Mouse (Mus musculus) CD4-positive helper T cell, adult 2 months (primary cell): ENCODE results near the gene Naaa.

ENCODE experiments used
- DNase-seq: peaks from one replicate; pipeline ENCODE4 v3.0.0-alpha.2; 2012; ENCODE audit warnings: low read depth, missing footprints, low spot score

Naaa gene

DNA sequence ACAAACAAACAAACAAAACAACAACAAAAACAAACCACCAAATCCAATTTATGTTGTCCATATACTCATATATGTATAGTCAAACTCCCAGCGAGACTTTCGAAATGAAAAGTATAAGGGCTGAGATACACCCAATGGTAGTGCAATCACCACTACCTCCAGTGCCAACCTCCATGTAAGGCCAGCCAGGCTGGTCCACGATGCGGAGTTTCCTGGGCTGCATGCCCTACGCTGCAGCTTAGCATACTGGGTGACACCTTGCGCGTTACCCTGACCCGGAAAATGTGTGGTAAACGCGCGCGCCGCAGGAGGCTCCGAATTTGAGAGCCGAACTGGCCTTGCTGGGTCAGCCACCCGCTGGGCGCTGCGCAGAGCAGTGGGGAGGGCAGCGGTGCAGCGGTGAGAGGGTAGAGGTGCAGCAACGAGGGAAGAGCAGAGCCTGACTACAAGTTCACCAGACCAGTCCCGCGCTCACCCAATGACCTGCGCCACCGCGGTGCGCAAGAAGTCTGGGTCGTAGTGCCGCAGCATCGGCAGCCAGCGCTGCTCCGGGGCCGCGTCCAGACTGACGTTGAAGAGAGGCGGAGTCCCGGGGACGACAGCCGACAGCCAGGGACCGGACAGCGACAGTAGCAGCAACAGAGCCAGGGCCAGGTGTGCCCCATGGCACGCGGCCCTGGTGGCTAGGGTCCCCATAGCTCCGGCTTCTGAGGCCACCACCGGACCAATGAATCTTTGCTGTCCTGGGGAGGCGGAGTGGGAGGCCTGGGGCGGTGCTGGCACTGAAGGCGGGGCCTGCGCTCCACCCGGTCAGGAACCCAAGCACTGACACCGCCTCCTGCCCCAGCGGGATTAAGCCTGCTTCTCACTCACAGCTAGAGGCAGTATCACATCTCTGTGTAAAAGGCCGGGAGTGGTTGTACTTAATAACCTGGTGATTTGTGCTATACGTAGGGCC, at the start of gene Naaa:
Gene Naaa (minus strand): TSS at position 734 of the 958 bp plus-strand sequence.
- DNase-seq = peak; percentile 86

DNA sequence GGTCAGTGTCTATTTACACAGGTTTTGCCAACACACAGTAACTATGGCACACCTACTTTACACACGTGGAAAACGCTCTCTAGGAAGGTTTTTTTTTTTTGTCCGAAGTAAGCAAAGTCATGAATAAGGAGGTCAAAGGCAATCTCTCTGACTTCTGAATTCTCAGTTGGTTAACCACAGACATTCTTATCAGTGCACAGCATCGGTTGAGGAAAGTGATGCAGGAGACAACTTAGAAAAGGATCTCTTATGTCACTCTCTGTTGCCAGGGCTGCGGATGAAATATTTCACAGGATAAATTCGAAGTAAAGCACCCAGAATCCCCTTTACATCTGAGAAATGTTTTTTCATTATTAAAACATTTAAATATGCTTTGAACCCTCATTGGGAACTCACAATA, 49.4 kb upstream of the Naaa start:
- DNase-seq = peak; percentile 58

DNA sequence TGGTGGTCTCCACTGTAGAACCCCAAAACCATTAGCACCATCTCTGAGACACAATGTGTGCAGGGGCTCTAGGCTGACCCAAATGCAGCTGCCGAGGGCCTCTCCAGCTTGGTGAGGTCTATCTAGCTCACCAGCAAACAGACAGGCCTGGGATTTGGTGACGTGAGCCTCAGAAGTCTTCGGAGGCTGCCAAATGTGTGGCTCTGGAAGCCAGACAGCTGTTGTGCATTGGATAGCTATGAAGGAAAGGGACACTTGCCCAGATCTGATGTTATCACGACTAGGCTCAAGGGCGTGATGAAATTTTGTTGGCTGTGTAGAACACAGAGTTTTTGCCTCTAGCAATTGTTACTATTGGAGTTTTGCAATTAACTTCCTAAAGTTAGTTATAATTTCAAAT, 45.3 kb upstream of the Naaa start:
- DNase-seq = no peak

DNA sequence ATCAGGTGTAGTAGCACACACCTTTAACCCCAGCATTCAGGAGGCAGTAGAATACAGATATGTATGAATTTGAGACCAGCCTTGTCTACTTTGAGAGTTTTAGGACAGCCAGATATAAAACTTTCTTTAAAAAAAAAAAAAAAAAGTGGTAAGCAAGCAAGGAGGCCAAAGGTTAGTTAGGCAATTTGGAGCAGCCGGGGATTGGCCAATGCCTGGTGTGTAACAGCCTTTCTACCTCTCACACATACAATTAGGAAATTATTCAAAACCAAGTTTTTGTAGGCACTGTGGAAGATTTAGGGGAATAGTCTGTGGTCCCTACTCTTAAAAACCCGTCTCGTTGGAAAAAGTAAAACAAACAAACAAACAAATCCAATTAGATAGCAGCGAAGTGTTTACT, 44.6 kb upstream of the Naaa start:
- DNase-seq = no peak

DNA sequence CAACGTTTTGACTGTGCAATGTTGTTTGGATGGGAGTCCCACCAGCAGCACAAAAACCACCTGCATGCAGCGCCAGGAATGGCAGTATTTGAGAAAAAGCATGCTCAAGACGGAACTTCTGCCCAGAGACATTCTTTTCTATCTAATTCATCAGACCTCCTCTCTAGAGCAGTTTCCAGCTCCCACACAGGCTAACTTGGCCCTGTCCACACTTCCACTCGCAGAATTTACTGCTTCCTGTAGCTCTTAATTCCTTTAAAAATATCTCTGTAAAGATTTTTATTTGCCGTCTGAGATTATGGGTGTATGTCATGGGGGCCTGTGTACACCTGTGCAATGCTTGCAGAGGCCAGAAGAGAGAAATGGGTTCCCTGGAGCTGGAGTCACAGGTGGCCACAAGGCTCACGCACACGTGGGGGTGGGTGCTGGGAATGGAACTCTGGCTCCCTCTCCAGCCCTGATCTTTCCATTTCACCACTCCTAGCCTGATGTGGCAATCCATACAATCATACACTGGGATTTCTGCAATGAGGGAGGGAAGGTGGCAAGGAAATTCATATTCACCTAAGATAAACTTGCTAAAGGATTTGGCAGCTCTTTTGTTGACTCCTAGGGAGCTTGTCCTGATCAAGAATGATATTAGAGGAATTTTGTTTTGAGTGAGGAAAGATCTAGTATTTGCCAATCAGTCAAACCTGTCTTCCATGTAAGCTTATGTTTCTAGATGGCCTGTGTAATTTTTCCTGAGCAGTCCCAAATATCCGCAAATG, 43.8 kb upstream of the Naaa start:
- DNase-seq = no peak

DNA sequence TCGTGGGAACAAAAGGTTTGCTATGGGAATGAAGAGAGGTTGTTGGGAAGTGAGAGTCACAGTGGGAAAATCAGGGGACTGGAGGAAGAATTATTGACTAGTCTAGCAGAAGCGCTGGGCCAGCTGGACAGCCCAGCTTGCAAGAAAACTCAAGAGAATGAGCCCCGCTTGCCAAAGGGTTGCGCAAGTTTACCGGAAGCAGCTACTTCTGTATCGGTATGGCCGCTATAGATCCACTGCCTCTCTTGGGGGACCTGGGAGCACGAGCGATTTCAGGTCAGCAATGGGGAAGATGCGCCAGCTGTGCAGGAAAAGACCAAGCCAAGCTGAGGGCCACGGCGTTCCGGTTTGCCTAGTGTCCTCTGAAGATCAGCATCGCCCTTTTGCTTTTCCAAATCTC, 40.6 kb upstream of the Naaa start:
- DNase-seq = no peak

DNA sequence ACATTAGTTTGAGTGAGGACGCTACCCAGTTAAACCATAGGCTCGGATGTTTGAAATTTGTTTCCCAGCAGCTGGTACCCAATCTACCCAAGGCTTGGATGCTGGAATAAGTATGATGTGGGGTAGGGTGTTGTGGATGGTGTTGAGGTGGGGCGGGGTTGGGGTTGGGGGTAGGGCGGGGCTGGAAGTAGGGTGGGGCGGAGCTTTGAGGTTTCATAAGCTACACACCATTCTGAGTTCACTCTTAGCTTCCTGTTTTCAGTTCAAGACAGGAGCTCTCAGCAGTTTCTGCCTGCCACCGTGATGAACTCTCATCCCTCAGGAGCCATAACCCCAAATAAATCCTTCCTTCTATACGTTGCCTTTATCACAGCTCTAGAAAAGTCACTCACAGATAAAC, 40.1 kb upstream of the Naaa start:
- DNase-seq = no peak

DNA sequence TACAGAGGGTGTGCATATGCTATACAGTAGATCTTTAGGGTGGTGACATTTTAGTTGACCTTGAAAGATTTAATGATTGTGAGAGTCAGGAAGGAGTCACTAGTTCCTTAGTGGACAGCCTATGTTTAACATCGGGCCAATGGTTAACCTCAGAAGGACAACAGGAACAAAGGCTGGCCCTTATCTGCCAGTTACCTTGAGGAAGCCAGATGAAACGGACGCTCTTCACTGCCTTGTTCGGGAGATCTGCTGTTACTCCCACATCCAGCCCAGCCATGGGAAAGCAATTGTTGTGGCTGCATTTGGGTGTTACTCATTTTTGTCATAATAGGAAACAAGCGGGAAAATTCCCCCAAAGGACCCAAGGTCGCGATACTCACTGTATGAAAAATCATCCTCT, 35.8 kb upstream of the Naaa start:
- no peak for DNase-seq

DNA sequence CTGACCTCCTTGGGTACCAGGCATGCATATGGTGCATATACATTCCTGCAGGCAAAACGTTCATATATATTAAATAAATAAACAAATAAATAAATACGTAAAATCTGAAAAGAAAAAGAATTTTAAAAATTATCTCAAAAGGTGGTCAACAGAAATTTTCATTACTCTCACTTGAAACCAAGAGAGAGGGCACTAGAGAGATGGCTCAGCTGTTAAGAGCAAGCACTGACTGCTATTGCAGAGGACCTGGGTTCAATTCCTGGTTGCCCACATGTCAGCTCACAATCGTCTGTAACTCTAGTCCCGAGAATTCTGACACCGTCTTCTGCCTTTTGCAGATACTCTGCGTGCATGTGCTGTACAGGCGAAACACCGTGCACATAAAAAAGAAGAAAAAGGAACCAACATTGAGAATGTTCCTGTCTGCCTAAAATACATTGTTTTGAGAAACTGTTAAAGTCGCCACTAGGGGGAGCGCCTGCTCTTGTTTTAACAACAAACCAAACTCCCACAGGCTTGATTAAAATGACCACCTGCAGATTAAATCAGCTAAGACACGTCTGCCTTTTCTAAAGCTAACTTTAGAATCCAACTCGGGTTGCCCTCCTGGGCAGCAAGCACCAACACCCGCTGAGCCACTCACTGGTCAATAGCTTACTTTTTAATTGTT, 34.2 kb upstream of the Naaa start:
- peak; percentile 85 for DNase-seq

DNA sequence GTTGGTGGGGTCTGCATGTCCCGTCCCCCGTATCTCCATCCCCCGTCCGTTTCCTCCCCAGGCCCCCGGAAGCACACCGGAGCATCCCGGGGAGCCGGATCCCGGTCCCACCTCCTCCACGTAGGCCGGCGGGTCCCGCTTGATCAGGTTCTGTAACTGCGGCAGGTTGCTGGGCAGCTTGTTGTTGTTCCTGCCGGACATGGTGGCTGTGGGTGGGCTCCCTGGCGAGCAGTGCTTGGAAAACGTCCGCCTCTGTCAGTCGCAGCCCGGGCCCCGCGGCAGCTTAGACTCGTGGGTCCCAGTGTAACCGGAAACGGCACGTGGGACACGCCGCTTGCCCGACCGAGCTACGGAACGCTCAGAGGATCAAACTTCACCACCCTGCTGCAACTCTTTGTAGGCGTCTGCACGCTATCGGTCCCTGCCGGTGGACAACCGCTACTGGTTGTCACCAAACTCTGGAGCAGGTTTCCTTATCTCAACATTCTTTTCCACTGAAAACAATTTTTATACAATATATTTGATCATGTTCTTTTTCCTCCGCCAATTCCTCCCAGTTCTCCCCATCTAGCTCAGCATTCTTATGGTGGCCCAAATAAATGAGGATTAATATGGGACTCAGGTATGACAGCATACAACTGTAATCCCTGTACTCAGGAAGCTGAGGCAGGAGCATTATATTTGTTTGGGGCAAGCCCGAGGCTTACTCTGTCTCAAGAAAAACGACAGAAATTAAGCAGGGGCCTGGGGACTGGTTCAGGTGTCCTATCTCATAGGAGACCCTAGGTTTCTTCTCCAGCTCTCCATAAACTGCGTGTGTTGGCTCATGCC, 31.9 kb upstream of the Naaa start, which contains the start of gene Sdad1:
Gene Sdad1 (minus strand): TSS at position 799 of the 831 bp plus-strand sequence.
- peak; percentile 94 for DNase-seq

DNA sequence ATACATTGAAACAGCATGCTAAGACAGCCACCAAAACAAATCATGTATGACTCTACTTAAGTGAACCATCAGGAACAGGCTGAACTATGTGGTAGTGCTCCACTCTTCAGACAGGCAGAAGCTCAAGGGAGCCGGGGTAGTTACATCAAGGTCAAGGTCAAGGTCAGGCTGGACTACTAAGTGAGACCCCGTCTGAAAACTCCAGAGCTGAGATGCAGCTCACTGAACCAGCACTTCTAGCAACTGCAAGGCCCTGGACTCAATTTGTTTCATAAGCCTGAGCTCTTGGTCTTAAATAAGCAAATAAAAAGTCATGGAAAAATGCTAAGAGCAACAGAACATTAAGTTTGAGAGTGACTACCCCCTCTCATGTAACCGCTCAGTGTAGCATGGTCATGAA, 26.3 kb upstream of the Naaa start:
- DNase-seq = no peak

DNA sequence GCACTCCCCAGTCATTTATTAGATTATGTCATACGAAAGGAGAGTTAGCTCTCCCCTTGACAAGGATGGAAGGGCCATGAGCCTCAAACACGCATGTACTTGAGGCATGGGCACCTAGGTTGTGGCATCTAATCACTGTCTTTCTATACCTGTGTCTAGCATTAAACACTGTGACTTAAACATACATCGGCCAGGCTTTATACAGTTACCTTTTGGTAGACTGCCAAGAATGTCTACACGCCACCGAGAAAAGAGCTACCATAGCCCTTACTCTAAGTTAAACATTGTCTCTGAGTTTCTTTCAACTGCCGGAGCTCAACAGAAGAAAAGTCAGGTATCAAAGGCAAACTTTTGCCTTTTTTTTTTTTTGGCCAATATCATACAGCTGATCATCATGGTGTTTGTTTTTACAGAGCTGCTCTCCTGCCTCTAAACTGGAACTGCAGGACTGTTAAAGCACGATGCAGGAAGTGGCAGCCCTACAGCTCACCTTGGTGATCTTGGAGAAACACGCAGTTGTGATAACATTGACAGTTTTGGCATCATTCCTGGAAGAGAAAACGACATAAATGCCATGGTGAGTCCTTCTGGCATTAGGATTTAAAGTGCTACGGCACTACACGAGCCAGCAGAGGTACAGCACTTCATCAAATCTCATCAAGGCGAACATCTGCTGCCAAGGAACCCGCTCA, 24.3 kb upstream of the Naaa start:
- DNase-seq = no peak

DNA sequence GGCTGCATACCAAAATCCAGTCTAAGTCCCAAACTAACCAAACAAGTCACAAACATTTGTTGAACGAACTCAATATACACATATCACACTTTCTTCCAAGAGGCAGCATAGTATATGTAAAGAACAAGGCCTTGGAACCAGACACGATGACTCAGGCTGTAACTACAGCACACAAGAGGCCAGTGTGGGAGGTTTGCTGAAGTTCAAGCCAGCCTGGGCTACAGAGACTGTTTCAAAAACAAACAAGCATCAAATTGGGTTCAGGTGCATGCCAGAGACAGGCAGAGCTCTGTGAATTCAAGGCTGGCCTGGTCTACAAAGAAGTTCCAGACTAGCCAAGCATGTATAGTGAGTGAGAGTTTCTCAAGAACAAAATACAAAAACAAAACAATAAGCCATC, 16.6 kb upstream of the Naaa start:
- no peak for DNase-seq

DNA sequence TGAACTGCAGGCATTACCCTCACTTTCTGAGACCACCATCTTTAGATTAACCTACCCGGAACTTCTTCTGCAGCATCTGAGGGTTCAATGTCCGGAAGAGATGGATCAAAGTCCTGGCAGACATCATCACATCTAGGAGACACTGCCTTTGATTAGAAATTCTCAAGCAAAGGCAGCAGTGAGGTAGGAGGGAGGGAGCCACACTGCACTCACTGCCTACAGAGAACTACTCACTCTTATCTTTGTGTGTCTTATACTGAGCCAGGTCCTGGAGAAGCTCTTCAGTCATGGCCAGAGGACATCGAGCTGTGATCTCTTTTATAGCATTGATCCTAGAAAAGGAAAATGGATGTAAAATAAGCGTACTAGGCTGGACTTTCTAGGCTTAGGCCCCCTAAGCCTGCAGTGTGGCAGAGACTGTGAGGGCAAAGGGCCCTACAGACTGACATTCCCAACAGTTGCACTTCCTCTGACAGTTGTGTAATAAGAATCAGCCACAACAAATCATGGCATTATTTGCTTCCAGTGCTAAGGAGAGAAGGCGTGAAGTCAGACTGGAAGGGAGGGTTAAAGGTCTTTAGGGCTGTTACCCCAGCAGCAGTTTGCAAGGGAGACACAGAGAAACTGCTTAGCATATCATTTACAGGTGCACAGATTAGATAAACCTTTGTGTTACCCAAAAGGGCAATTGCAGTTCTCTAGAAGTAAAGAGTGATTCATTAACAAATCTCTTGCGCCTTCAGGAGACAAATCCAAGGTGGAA, 13.9 kb upstream of the Naaa start:
- no peak for DNase-seq

DNA sequence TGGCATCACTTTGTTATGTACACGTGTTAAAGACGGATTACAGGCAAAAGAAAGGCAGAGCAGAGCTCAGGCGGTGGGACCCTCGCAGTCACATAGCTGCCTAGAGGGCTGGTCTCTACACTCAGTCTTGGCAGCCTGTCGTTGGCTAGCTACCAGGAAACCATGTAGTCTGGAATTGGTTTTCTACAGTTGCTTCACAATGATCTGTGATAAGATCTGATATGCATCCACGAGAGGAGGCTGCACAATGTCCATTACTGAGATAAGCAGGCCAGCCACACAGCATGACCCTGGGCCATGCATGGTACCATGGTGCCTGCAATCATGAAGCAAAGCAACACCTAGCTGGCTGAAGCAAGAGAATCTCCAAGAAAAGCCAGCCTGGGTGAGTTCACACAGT, 9.9 kb upstream of the Naaa start:
- DNase-seq = no peak

DNA sequence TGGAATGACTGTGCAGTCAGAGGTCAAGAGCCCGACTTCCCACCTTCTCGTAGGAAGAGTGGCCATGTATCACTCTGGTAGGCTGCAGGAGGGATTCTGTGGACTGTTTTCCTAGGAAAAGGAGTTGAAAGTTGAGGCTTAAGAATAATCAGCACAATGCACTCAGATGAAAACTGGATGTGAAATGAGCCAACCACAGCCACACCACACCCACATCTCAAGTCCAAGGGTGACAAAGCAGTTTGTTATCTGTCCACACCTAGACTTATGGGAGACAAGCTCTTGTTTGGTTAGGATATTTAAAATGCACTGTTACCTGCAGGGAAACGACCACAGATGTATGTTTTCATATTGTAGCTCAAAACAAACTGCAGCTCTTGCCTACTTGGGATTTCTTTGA, 5.1 kb upstream of the Naaa start:
- DNase-seq = no peak

DNA sequence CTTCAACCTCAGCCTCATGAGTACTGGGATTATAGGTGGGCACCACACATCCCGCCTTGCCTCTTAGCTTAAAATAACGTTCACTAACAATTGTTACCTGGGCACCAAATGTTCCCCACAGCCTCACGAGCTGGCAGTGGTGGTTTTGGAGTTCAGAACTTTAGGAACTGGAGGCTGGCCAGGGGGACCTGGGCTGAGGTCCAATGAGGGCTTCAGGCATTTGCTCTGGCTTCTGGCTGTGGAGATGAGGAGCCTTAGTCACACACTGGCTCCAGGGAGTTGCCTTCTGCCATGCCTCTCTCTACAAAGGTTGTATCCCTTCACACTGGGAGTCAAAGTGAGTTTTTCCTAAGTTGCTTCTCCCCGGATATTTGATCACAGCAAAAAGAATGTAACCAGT, 4.6 kb upstream of the Naaa start:
- DNase-seq = no peak

DNA sequence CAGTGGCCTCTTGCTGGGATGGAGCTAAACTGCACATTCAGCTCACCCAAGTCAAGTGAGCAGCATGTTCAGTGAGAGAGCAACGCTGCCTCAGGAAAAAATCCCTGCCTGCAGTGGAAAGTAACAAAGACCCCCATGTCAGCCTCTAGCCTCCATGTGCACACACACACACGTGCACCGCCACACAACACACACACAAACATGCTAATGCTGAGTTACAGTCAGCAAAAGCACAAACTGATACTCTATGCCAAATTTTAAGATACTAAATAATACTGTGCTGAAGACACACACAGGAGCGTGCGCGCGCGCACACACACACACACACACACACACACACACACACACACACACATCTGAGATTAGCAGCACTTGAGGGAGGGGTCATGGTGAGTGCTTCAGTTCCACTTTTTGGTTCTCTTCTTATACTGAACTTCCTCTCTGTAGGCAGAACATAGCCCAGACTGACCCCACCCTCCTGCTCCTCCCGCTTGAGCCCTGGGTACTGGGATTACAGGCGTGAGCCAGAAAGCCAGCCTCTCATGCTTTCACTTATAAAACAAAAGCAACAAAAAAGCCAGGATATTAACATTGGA, 1.1 kb upstream of the Naaa start:
- DNase-seq = peak; percentile 37

DNA sequence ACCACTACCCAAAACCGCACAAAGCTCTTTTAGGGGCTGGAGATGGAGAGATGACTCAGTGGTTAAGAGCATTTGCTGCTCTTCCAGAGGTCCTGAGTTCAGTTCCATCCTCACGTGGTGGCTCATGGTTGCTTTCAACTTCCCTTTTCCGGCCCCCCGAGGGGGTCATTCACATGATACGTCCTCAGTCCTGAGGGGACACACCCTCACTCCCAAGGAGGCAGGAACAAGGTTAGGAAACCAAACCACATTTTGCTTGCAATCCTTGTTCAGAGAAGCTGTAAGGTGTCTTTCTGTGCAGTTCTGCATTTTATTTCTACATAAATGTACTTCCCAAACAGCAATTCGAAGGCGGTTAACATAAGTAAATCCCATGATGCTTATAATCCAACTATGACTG, 7.5 kb downstream of the Naaa start:
- no peak for DNase-seq
